Mouse (Mus musculus): ENCODE measurements at regions not wholly inside any gene's neighbourhood (a gene's known extent, or its start where the extent isn't known, plus 50 kb on each side); places are given as distances from the start of the nearest gene placed in this dataset.

DNA sequence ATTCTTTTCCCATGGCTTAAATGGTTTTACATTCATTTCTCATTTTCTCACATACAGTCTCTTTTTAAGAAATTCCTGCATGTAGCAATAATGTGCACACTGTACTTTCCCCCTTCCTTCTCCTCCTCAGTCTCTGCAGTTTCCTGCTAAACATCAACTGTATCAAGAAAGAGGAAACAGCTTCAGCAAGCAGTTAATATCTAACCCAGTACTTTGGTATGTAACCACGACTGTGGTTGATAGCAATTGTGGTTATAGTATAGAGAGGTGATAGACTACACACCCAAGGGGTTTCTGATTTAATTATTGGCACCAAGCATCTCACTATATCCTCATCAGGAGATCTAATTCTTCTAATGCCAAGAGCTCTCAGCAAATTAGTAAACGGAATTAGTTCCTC is 52.8 kb upstream of the Eci2 start:
- no peak for DNase-seq

DNA sequence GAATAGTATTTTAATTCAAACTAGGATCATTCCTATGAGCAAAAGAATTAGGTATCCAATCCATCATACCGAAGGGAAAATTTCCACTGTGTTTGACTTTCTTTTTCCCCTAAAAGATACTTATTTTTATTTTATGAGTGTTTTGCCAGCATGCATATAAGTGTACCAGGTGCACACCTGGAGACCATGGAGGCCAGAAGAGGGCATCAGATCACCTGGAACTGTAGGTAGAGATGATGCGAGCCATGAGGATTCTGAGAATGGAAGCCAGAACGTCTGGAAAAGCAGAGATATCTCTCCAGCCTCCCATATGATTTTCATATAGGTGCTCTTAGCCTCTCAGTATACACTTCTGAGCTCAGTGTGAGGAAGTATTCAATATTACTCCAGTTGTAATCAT is 58.5 kb upstream of the Eci2 start:
- no peak for DNase-seq

DNA sequence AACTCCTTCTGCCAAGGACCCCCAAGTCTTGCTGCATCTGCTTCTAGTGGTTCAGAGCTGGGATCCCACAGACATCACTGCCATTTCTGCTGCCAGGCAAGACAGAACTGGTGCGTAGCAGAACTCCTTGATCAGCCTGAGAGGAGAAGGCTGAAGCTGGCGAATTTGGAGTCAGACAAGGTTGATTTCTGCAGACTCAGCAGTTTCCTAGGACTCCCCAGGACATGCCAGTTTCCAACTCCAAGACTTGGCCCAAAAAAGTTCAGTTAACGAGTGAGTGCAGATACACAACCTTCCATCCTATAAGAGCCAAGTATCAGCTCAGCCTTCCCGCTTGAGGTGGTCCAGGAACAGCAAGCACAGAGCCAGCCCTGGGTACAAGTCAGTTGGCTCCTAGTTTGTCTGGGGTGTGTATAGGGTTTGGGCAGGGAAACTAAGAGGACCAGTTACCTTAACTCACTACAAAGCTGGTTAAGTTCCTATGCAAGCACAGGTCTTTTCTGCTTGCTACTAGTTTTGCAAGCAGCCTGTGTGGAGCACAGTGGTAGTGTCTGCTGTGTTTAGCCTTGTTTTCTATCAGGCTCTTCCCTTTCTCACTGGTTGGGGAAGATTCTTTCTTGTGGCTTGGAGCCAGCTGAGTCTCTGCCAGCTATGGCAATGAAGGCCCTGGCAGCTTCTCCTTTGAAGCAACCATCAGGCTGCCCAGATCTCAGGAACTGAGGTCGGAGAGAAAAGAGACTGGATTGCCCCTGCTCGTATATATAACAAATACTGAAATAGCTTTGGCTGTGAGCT is 60.5 kb upstream of the Eci2 start:
- peak; percentile 68 for DNase-seq

DNA sequence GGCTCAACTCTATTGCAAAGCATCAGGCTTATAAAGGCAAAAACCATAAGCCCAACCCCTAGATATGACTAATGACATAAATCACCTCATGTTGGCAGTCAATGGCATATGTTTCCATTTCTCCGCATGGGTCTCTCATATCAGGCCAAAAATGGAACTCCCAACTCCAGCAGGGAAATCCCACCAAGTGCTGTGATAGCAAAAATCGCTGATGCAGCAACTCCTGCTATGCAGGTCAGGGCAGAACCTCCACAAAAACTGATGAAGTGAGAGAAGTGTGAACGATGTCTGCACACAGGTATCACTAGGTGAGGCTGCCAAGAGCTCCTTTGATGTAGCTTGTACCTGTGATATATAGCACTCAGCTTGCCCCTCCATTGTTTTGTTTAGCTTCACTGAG is 64.3 kb upstream of the Eci2 start:
- DNase-seq = no peak

DNA sequence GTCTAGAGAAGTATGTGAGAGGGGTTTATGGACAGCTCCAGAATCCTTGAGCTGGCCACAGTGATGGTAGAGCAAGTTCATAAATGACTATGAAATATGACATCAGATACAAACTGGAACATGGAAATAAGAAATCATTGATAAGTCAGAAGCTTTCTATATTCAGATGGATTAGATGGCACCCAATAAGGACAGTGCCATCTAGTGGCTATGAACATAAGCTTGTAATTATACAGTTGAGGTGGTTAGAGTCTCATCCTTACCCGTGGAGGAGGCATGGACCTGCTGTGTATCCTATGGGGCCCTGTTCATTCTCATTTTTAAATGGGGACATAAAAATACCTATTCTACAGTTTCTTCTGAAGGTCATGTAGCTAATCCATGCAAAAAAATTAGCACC is 92.9 kb upstream of the Eci2 start:
- no peak for DNase-seq

DNA sequence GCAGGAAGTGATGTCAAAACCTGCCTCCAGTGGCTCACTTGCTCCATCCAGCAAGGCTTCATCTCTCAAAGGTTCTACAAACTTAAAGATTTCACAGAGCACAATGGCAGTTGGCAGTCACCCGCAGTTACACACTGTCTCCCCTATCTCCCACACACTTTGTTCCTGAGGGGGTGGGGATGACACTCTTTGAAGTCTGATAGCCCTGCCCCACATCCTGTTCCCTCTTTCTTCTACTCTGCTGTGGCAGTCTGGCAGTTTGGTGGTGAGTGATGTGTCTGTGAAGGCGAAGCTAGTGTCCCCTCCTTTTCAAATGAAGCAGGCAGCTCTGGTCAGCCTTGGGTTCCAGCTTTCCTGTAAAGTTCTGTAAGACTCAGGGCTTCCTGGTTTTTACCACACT is 102.6 kb upstream of the Eci2 start:
- no peak for DNase-seq

DNA sequence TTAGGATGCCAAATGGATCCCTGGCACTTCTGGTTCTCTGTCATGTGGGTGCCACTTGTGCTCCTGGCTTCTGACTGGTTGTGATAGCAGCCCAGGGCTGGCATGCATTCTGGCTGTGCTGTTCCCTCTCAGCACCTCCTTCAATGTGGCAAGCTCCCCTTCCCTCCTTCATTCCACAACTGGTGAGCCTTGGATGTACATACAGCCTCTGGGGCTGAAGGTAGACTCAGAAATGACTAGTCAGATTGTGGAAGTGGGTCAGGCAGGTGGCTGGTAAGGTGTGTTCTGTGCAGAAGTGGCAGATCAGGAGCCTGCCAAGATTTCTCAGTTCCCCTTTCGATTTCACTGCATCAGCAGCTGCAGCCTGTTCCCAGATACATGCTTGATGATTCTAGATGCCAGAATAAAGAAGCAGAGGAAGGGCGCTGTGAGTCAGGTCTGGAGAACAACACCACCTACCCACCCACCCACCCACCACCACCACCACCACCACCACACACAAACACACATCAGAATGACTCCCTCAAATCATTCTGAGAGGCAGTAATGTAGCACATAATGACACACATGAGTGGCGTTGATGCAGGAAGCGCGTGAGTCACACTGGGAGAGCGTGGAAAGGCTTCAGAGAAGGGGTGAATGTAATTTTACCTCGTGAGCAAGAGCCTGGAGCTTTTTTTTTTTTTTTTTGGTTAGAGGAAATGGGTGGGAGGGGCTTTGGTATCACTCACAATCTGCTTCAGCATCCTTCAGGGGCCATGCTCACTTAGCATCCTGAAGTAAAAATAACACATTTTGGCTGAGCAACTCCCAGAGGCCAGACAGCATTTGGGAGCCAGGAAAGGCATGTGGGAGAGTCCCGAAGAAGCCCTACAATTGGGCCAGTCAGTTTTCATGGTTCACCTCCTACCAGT is 104.6 kb upstream of the Eci2 start:
- DNase-seq = peak; percentile 17

DNA sequence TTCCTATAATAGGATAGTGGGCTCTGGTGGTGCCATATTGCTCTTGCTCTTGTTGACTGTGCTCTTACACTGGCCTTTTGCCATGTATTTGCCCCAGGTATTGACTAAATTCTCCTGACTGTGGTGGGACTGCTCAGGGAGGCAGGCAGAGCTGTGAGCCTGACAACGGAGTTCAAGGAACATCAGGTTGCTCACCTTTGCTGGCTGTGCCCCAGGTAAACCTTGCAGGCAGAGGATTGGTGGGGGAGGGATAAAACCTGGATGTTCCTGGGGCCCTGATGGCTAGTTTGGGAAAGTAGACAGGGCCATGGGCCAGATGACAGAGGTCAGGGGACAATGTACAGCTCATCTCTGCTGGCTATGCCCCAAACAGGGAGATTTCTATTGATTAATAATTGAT is 124.7 kb upstream of the Eci2 start:
- no peak for DNase-seq

DNA sequence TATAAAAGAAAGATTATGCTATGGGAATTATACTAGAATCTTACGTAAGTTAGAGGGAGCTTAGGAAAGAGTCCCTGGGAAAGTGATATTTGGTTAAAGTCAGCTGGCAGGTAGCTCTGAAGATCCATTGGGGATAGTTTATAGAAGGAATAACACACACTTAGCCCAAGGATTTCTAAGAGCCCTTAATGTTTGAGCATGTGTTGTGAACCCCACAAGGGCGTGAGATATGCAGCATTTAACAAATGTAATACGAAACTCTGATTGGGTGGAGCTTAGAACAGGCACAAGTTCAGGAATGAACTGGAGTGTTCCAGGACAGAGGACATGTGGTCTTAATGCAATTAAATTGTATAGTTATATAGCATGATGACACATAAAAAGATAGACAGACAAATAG is 132.6 kb upstream of the Eci2 start:
- no peak for DNase-seq

DNA sequence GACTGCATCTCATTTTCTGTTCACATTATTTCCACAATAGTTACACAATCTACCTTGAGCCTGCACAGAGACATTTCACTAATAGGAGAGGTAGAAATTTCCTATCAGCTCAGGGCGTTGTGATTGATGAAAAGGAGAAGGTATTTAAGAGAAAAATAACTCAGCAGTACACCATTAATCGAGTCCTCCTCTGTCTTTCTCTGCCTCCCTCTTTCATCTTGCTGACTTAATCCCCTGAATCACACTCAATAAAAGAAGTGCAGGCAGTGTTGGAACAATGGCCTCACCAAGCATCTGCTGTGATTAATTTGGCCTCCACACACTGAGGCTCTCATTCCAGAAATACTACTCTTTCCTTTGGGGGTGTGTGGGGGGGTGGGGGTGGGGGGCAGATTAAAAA is 133.9 kb upstream of the Eci2 start:
- no peak for DNase-seq

DNA sequence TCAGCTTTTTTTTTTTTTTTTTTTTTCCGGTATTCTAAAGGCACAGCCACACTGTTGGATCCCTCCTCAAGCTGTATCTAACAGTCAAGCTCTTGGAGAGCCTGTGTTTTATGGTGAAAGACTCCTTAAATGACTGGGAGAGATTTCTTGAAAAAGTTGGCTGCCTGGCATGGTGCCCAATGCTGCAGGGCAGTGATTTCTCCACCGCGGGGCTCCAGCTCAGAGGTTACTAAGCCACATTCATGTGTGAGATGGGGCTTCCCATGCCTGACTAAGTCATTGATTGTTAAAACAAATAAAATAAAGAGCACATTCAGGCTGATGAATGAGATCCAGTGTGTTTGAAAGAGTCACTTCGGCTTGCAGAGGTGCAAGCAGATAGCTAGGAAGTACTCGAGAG is 139.2 kb upstream of the Eci2 start:
- no peak for DNase-seq

DNA sequence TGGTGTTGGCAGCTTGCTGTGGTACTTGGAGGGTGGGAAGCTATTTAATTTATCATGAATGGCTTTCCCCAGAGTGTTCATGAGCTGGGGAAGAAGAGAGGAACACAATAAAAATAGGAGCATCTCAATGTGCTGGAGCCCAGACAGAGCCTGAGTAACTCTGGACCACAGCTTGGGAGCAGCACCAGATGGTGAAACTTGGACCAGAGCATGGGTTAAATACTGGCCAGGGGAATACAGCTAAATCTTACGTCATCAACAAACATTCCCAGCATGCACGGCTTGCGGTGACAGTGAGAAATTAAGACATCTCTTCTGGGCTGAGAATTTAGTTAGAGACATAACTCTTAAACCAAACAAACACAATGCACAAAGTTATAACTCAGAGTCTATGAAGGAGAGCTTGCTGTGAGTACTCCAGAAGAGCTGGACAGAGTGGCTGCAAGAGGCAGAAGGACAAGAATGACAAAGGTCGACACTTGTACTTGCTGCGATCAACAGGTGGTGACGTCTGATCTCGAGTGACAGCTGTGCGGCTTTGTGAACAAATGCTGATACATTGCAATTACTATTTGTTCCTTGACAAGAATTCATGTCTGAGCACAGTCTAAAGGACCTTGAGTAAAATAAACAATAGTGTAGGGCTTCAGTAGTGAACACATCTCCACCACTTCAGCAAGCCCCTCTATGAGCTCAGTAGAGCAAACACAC is 140.1 kb upstream of the Eci2 start:
- peak; percentile 45 for DNase-seq

DNA sequence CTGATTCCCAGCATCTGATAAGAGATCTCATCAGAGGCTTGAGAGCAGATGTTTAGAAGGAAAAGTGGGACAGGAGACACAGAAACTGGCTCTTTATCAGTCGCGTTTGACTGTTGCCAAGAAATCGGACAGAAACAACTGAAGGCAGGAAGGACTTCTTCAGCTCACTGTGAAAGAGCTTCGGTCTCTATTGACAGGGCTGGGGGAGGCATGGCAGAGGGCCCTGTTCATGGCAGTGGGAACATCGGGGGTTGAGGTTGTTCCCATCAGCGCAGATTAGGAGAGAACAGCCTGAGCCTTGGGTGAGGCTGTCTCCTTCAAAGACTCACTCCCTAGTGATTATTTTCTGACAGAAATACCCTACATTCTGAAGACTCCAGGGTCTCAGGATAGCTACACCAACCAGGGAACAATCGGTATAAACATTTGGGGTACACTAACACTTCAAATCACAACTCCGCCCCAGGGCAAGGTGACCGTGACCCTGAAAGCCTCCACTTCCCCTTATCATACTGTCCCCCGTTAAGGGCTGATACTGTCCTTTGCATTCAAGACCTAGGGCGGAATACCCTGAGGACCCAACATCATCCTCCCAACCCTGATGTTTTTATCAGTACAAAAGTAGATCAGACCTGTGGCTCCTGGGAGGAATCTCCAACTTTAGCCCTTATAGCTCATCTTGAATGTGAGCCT is 144.8 kb upstream of the Eci2 start:
- DNase-seq = no peak

DNA sequence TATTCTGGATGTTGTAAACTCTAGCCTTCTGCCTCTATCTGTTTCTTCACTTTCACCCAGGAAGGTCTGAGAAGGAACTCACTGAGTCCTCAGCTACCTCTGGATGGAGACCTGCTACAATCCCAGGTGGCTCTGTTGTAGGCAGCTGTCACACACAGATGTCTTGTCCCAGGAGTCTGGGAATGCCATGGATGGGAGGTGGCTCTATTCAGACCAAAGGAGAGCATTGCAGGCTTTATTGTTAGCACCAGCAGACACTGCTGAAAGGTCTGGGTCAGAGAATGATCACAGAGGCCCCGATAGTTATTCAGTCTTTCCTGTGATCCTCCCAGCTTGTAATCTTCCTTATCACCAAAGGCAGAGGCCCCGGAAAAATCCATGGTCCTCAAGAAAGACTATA is 146.6 kb upstream of the Eci2 start:
- DNase-seq = no peak

DNA sequence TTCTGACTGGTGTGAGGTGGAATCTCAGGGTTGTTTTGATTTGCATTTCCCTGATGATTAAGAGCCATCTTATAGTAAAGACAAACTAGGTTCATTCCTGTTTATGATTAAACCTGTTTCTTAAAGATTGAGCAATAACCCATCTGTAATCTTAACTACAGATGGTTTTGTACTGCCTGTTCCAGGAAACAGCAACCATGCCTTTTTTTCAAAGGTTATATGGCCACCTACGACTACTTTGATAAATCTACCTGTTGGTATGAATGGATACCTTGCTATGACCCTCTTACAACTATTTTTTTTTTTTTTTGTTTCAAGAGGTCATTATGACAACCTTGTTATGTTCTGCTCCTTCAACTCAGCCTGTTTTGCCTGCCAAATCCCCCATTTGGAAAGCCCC is 148.7 kb upstream of the Eci2 start:
- no peak for DNase-seq

DNA sequence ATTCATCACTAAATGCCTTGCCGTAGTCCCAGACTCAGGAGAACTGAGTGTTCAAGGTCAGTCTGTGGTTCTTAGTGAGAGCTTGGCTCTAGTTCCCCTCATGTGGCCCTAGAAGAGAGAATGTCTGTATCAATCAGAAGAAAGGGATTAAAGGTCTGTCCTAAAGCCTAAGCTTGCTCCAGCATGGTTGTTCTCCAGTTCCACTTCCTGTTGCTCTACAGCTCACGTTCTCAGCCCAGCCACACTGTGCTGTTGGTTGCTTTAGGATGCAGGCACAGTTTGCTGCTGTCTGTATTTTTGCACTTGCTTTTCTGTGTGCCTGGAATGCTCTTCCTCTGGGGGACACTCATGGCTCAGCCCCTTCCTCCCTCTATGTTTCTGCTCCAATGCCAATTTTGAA is 150.4 kb upstream of the Eci2 start:
- no peak for DNase-seq

DNA sequence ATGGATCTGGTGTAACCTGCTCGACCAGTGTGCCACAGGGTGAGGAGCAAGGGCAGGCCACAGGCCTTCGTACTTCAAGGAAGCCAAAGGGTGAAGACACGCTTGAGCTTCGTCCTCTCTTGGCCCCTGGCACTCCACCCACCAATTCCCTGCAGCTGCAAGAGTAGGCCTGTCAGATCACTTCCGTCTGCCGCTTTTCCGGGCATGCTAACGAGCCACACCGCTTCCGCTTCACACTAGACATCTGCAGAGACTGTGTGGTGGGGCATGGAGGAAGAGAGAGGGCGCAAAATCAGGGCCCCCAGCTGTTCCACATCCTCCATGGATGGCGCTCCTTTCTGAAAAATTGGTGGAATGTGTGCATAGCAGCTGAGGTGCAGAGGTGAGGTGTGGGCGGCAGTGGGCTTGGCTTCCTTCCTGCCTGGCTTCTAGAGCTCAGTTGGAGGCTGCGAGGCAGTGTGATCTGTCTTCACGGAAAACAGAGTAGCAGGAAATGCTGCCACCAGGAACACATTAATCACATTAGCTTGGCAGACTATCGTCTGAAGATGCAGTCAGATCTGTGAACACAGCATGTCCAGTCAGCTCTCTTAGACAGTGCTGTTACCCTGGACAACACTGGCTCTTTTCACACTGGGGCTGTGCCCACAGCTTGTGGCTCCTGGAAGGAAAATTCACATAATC is 162.3 kb upstream of the Eci2 start:
- DNase-seq = no peak

DNA sequence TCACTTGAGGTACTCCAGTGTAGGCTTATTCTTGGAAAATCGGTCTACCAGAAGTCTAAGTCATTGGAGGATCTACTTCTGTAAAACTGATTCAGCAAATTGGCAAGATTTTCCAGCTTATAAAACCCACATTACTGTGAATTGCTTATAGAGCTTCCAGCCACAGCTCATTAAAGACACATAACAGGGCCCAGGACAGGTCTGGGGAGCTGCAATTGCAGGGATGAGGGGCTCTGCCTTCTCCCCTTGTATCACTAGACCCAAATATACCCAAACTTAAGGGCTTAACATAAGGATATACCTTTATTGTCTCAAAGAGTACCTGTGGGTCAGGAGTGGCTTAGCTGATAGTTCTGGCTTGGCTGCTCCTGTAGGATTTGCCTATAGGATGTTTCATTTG is 175.2 kb upstream of the Eci2 start:
- DNase-seq = no peak

DNA sequence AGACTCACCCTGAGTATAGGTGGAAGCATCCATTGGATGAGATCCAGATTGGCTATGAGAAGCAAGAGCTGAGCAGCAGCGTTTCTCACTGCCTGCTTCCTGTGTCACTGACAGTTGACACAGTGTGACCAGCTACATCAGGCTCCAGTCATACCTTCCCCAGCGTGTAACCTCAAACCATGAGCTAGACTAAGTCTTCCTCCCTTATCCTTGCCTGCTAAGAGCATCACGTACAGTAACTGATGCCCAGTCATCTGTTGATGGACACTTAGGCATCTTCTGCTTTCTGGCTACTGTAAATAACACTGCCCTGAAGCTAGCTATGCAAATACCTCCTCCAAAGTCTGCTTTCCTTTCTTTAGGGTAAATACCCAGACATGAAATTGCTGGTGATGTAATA is 181.4 kb upstream of the Eci2 start:
- no peak for DNase-seq

DNA sequence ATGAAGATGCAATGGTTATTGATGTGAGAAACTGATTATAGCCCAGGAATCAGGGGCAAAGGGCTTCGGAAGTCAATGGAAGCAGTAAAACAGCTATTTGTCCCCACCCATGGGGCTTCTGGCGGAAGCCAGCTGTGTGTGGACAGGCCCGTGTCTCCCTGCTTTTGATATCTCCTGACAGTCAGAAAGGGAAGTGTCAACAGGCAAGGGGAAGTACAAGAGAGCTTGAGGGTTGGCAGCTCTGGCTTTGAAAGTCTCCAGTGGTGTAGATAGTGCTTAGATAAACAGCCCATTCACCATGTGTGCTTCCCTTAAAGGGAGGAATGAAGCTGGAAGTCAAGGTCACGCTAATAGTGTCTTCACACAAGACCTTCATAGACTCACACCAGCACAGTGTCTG is 182.7 kb upstream of the Eci2 start:
- DNase-seq = no peak

DNA sequence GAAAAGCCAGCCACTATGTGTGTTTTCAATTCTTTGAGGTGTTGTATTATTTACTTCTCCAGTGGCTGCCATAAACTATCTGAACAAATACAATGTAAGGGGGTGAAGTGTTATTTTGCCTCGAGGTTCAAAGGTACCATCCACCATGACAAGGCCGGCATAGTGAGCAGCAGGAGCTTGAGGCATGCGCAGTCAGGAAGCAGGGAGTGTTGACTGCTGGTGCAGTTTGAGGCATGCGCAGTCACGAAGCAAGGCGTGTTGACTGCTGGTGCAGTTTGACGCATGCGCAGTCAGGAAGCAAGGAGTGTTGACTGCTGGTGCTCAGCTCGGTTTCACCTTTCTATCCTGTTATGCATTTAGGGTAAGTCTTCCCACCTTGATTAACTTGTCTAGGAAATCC is 184.9 kb upstream of the Eci2 start:
- no peak for DNase-seq

DNA sequence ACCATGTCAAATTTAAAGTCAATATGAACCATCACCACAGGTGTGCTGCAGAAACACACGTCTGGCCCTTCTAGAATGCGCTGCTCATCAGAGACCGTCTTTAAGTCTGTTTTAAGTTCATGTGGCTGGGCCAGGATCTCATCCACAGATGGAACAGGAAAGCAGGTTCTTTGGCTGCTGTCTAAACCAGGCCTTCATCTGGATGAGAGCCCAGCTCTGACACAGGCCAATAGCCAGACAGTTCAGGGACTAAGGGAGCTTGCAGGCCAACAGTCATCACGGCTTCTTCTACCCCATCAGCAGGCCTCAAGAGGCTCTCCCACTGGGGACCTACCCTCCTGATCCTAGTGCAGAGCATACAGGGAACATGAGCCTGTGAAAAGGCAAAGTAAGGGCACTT is 185.4 kb upstream of the Eci2 start:
- DNase-seq = peak; percentile 81

DNA sequence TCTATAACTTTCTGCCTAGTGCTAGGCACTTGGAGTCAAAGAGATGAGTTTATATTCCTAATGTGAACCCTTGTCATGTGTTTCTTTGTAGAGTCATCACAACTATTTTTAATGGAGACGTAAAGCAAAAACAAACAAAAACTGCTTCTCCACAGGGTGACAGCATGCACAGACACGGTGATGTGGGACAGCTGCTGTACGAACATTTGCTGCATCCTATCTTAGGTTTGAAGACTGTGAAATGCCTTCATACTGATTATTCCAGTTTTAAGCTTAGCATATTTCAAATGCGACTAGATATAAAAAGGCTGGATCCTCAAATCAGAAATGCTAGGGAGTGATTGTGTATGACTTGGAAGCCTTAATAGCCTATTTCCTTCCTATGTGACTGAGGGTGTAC is 187.3 kb upstream of the Eci2 start:
- no peak for DNase-seq
